Mouse (Mus musculus): ENCODE results near the gene Gadl1. TPM values are rescaled to one million over a fixed set of nuclear protein-coding genes. Genes with fewer than 3 reads are reported as not detected.

Gadl1 gene
- total and polyA plus RNA-seq, 3 experiments = 0.27 TPM; not detected in 2

DNA sequence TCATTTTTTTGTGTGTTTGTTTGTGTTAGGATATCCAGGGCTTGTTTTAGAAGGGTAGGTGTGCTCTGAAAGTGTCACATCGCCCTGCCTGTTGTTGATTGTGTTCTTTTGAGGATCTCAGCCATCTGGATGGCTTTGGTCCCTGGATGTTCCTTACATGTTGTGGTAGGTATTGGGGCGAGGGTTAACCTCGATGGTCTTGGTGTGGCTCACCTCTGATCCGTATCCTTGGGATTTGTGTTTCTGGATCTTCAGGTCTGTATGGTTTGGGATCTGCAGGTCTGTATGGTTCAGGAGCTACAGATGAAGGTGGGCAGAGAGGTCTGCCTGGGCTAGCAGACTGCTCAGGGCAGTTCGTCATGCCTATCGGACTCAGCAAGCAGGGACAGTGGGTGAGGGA is 28.8 kb upstream of the Gadl1 start:
- no peaks in the 10 kb centered on the region for H3K36me3 ChIP-seq (replicated peaks)
- ATAC-seq (ENCODE audit: extremely low read depth, insufficient number of reproducible peaks, low FRiP score, poor library complexity, severe bottlenecking) (no peak), DNase-seq (ENCODE audit: low spot score) (no peak)
- peaks cover 43% of the 10 kb centered on the region for H3K9me3 ChIP-seq (replicated peaks)
- no peaks in the 10 kb centered on the region for H3K4me1 ChIP-seq (ENCODE audit: insufficient read depth, low read depth, low read length)
- no peak overlapping the region for H3K4me3 ChIP-seq (ENCODE audit: low read depth, low read length)
- no peaks in the 10 kb centered on the region for H3K27me3 ChIP-seq (ENCODE audit: insufficient read depth, low read length)
- TF ChIP-seq TAL1 (conservative IDR thresholded peaks at IDR 0.05; ENCODE audit: low read depth, low read length) (no peak), GATA2 (IDR thresholded peaks at IDR 0.05; ENCODE audit: borderline replicate concordance, low read depth, low read length) (no peak), GATA1 (IDR thresholded peaks at IDR 0.05; ENCODE audit: borderline replicate concordance, low read length) (no peak), CTCF (IDR thresholded peaks at IDR 0.05; ENCODE audit: low read depth, low read length) (no peak), POLR2AphosphoS5 (IDR thresholded peaks at IDR 0.05; ENCODE audit: insufficient replicate concordance, low read depth, low read length) (no peak)

DNA sequence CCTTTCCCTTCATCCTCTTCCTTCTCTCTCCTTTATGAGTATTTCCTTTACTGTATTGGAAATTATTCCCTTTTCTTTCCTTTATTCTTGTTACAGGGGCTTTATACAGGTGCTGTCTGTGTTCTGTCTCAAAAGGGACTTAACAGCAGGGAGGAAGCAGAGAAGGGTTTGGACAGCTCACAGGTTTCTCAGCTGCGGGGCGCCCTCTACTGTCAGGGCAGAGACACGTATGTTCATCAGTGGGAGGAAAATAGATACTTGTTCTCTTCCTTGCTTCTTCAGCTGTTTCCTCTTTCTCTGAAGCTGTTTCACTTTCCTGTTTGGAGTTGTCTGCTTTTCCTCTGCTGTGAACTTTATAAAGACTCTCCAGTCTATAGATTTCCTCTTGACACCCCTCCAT is 28.1 kb upstream of the Gadl1 start:
- peaks cover 43% of the 10 kb centered on the region for H3K9me3 ChIP-seq (replicated peaks)
- H3K4me3 ChIP-seq (ENCODE audit: low read depth, low read length) = no peak overlapping the region
- no peak for ATAC-seq (ENCODE audit: extremely low read depth, insufficient number of reproducible peaks, low FRiP score, poor library complexity, severe bottlenecking)

DNA sequence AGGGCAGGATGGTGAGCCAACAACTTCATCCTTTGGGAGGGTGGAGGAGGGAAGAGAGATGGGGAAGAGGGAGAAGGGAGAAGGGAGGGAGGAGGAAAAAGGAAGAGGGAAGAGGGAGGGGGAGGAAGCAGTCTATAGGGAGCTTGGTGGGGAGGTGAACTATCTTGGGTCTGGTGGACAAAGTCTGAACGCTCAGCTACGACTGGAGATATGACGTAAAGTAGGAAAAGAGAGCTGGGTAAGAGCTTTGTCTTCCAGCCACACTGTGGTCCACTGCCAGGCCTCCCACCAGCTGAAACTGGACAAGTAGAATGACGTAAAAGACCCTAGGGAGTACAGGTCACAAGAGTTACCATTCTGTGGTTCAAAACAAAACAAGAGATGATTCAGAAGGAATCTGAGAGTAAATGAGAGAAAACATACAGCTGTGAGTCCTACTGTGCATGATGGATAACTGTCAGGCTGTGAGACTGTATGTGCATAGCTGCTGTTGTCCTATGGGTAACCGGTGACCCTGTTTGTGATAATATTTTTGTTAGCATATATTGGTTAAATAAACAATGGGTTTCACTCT is 26.5 kb upstream of the Gadl1 start:
- TF ChIP-seq GATA2 (IDR thresholded peaks at IDR 0.05; ENCODE audit: borderline replicate concordance, low read depth, low read length) (no peak), TAL1 (conservative IDR thresholded peaks at IDR 0.05; ENCODE audit: low read depth, low read length) (no peak), GATA1 (IDR thresholded peaks at IDR 0.05; ENCODE audit: borderline replicate concordance, low read length) (no peak), CTCF (IDR thresholded peaks at IDR 0.05; ENCODE audit: low read depth, low read length) (no peak), POLR2AphosphoS5 (IDR thresholded peaks at IDR 0.05; ENCODE audit: insufficient replicate concordance, low read depth, low read length) (no peak)
- H3K4me1 ChIP-seq (ENCODE audit: insufficient read depth, low read depth, low read length) = no peaks in the 10 kb centered on the region
- no peak overlapping the region for H3K4me3 ChIP-seq (ENCODE audit: low read depth, low read length)
- ATAC-seq (ENCODE audit: extremely low read depth, insufficient number of reproducible peaks, low FRiP score, poor library complexity, severe bottlenecking) (no peak), DNase-seq (ENCODE audit: low spot score) (no peak)
- H3K9me3 ChIP-seq (replicated peaks) = peaks cover 43% of the 10 kb centered on the region
- H3K27me3 ChIP-seq (ENCODE audit: insufficient read depth, low read length) = no peaks in the 10 kb centered on the region; the same call in 1 of the 2 replicates
- no peaks in the 10 kb centered on the region for H3K36me3 ChIP-seq (replicated peaks)

More for the DNA sequence above, 28.1 kb upstream of the Gadl1 start:
- Histone ChIP-seq H3K36me3 (replicated peaks) (no peaks in the 10 kb centered on the region), H3K27me3 (ENCODE audit: insufficient read depth, low read length) (no peaks in the 10 kb centered on the region), H3K4me1 (ENCODE audit: insufficient read depth, low read depth, low read length) (no peaks in the 10 kb centered on the region)
- TF ChIP-seq CTCF (IDR thresholded peaks at IDR 0.05; ENCODE audit: low read depth, low read length) (no peak), POLR2AphosphoS5 (IDR thresholded peaks at IDR 0.05; ENCODE audit: insufficient replicate concordance, low read depth, low read length) (no peak), GATA2 (IDR thresholded peaks at IDR 0.05; ENCODE audit: borderline replicate concordance, low read depth, low read length) (no peak), TAL1 (conservative IDR thresholded peaks at IDR 0.05; ENCODE audit: low read depth, low read length) (no peak), GATA1 (IDR thresholded peaks at IDR 0.05; ENCODE audit: borderline replicate concordance, low read length) (no peak)
- no peak for DNase-seq (ENCODE audit: low spot score)

DNA sequence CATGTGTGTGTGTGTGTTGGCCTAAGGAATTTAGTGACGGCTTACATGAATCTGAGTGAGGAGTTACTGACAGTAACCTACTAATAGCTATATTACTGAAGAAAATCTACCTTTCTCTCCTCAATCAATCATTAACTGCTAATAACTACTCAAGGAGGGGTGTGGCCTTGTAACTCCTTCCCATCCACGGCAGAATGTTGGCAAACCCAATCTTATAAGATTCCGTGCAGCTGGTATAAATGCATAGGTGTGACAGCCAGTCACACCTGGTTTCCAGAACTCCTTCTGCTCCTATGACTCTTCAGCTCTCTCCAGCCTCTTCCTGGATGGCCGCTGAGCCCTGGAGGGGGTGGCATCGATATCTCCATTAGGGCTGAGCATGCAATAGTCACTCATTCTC is 25.8 kb upstream of the Gadl1 start:
- no peak for TF ChIP-seq GATA1 (IDR thresholded peaks at IDR 0.05; ENCODE audit: borderline replicate concordance, low read length)
- no peak for TF ChIP-seq TAL1 (conservative IDR thresholded peaks at IDR 0.05; ENCODE audit: low read depth, low read length)
- no peak for TF ChIP-seq CTCF (IDR thresholded peaks at IDR 0.05; ENCODE audit: low read depth, low read length)
- TF ChIP-seq GATA2 (IDR thresholded peaks at IDR 0.05; ENCODE audit: borderline replicate concordance, low read depth, low read length) = no peak
- TF ChIP-seq POLR2AphosphoS5 (IDR thresholded peaks at IDR 0.05; ENCODE audit: insufficient replicate concordance, low read depth, low read length) = no peak
- ATAC-seq (ENCODE audit: extremely low read depth, insufficient number of reproducible peaks, low FRiP score, poor library complexity, severe bottlenecking) = no peak
- DNase-seq (ENCODE audit: low spot score) = no peak

DNA sequence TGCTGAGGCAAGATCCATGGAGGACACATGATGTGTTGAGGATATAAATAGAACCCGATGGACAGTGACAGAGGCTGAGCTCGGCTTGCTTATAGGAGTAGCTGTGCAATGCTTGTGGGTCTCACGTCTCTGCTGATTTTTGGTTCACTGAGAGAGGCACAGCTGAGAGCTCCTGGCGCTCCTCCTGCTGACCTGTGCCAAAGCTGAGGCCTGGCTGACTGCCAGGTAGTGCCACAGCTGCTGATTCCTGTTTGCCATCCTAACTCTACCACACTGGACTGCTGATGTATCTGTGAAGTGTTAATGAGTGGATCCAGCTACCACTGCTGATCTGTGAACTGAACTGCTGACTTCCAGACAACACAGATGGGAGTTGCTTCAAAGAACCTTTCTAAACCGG is 21.7 kb upstream of the Gadl1 start:
- Histone ChIP-seq H3K36me3 (replicated peaks) (no peaks in the 10 kb centered on the region), H3K4me1 (ENCODE audit: insufficient read depth, low read depth, low read length) (no peaks in the 10 kb centered on the region), H3K9me3 (replicated peaks) (peaks cover 57% of the 10 kb centered on the region), H3K4me3 (ENCODE audit: low read depth, low read length) (no peak overlapping the region), H3K27me3 (ENCODE audit: insufficient read depth, low read length) (no peaks in the 10 kb centered on the region; the same call in 1 of the 2 replicates)
- ATAC-seq (ENCODE audit: extremely low read depth, insufficient number of reproducible peaks, low FRiP score, poor library complexity, severe bottlenecking) = no peak
- no peak for DNase-seq (ENCODE audit: low spot score)
- TF ChIP-seq CTCF (IDR thresholded peaks at IDR 0.05; ENCODE audit: low read depth, low read length) = no peak
- TF ChIP-seq GATA1 (IDR thresholded peaks at IDR 0.05; ENCODE audit: borderline replicate concordance, low read length) = no peak
- no peak for TF ChIP-seq POLR2AphosphoS5 (IDR thresholded peaks at IDR 0.05; ENCODE audit: insufficient replicate concordance, low read depth, low read length)
- no peak for TF ChIP-seq GATA2 (IDR thresholded peaks at IDR 0.05; ENCODE audit: borderline replicate concordance, low read depth, low read length)
- no peak for TF ChIP-seq TAL1 (conservative IDR thresholded peaks at IDR 0.05; ENCODE audit: low read depth, low read length)

More for the DNA sequence above, 25.8 kb upstream of the Gadl1 start:
- Histone ChIP-seq H3K4me3 (ENCODE audit: low read depth, low read length) (no peak overlapping the region), H3K27me3 (ENCODE audit: insufficient read depth, low read length) (no peaks in the 10 kb centered on the region; the same call in 1 of the 2 replicates), H3K9me3 (replicated peaks) (peaks cover 48% of the 10 kb centered on the region), H3K4me1 (ENCODE audit: insufficient read depth, low read depth, low read length) (no peaks in the 10 kb centered on the region), H3K36me3 (replicated peaks) (no peaks in the 10 kb centered on the region)

DNA sequence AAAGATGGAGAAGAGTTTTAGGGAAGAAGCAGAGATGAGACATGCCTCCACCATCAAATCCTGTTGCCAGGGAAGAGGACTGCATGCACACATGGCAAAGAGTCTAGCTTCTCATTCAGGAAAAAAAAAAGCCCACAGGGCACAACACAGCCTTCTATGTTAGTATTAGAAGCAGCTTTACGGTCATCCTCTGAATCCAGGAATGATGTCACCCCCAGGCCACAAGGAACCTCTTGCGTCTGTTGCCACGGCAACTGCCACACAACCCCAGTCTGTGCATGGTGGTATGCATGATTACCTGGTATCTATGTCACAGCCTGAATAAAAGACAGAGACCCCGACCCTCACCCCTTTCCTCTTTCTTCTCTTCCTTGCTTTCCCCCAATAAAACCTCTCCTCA is 16.1 kb upstream of the Gadl1 start:
- no peaks in the 10 kb centered on the region for H3K27me3 ChIP-seq (ENCODE audit: insufficient read depth, low read length)
- H3K4me3 ChIP-seq (ENCODE audit: low read depth, low read length) = no peak overlapping the region
- H3K4me1 ChIP-seq (ENCODE audit: insufficient read depth, low read depth, low read length) = no peaks in the 10 kb centered on the region
- no peak for DNase-seq (ENCODE audit: low spot score)
- peaks cover 47% of the 10 kb centered on the region for H3K9me3 ChIP-seq (replicated peaks)
- H3K36me3 ChIP-seq (replicated peaks) = no peaks in the 10 kb centered on the region
- no peak for ATAC-seq (ENCODE audit: extremely low read depth, insufficient number of reproducible peaks, low FRiP score, poor library complexity, severe bottlenecking)
- TF ChIP-seq GATA2 (IDR thresholded peaks at IDR 0.05; ENCODE audit: borderline replicate concordance, low read depth, low read length) (no peak), TAL1 (conservative IDR thresholded peaks at IDR 0.05; ENCODE audit: low read depth, low read length) (no peak), GATA1 (IDR thresholded peaks at IDR 0.05; ENCODE audit: borderline replicate concordance, low read length) (no peak), CTCF (IDR thresholded peaks at IDR 0.05; ENCODE audit: low read depth, low read length) (no peak), POLR2AphosphoS5 (IDR thresholded peaks at IDR 0.05; ENCODE audit: insufficient replicate concordance, low read depth, low read length) (no peak)

Measured in G1E (cell line).